Mouse (Mus musculus): Measurements from ENCODE around the gene Gtpbp3.
A peak's percentile ranks its signal among the peaks of the same experiment; 100 is the strongest.

Gene Gtpbp3

DNA sequence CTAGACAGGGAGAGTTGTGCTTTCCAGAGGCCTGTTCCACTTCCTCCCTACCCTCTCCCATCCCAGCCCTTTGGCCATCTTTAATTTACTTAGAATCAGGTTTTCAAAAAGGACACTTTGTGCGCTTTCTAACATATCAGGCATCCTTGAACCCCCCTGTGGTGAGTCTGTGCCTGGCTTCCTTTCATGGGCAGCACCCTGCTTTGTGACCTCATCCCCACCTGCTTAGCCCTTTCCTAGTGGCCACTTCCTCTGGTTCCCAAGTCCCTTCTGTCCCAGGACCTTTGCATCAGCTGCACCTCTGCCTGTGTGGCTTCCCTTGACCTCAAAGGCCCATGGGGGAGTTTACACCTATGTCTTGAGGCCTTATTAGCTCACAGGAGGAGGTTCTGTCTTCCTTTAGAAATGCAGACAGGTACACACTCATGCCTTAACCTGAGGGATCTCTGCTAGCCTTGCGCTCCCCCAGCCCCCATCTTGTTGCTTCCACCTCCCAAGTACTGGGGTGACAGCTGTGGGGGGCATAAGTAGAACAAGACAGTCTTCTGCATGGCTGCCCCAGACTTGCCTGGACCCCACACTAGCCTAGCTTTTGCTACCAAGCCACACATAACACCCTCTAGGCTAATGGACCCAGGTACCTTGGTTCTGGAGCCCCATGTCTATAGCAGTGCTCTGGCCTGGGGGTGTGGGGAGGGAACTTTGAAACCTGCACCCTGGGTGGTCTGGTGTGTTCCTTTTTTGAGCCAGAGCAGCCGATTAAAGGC, 17.6 kb upstream of the Gtpbp3 start:
- no peak for DNase-seq

DNA sequence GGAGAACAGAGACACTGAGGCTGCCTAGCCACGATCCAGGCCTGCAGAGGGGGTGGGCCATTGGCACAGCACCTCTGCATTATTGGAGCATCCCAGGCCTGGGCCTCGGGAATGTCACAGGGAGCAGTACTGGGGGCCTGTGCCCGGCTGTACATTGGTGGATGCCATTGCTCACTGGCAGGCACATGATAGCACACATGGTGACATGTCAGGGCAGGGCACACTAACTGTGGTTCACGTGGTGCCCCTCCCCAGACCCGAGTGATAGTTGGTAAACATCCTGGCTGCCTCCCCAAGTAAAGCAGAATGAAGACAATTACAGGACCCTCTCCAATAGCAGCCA, 17.0 kb upstream of the Gtpbp3 start:
- no peak for DNase-seq

DNA sequence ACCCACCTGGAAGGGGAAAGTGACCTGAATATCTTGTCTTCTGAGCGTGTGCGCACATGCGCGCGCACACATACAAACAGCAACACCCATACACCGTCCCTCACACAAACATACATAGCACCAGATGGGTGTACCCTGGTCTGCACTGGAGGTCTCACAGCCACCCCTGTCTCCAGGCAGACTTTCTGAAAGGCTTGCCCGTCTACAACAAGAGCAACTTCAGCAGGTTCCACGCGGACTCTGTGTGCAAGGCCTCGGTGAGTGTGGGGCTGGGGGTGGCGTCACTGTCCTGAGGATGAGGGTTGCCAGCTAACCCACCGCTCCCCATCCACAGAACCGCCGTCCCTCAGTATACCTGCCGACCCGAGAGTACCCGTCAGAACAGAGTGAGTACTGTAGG, 16.0 kb upstream of the Gtpbp3 start:
- no peak for DNase-seq

DNA sequence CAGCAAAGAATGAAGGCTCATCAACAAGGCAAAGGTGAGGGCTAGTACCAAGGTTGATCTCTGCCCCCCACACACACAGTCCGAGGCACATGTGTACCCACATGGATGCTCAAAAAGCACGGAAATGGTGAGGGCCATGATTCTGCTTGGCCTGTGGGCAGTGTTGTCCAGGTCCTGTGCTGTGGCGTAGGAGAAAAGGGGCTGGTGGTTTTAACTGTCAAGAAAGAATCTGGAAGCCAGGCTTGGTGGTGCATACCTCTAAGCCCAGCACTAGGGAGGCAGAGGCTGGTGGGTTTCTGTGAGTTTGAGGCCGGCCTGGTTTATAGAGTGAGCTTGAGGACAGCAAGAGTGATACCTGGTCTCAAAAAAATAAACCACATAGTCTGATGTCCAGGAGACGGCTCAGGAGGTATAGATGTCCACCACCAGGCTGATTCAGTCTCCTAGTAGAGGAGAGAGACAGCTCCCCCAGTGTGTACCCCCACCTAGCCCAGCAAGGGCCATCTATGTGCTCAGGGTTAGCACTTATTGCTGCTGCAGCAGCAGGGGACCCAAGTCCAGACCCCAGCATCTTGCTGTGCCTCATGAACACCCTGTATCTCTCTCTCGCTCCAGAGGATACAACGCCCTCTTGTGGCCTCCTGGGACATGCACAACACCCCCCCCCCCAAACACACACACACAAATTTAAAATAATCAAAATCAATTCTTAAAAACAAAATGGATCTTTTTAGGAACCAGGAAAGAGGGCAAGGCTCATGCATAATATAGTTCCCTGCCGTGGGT, 15.1 kb upstream of the Gtpbp3 start:
- no peak for DNase-seq

DNA sequence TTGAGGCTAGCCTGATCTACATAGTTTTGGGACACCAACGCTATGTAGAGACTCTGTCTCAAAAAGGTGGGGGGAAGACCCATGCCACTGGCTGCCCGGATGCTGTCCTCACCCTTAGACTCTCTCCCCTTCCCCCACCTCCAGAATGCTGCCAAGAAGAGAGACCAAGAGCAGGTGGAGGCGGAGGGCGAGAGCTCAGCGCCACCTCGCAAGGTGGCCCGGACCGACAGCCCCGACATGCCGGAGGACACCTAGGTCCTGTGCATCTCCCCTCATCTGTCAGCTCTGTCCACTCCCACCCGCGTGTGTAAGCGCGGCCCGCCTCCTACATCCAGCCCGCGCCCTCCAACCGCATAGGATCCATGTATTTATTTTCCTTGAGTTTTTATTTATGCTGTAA, 13.6 kb upstream of the Gtpbp3 start:
- no peak for DNase-seq

DNA sequence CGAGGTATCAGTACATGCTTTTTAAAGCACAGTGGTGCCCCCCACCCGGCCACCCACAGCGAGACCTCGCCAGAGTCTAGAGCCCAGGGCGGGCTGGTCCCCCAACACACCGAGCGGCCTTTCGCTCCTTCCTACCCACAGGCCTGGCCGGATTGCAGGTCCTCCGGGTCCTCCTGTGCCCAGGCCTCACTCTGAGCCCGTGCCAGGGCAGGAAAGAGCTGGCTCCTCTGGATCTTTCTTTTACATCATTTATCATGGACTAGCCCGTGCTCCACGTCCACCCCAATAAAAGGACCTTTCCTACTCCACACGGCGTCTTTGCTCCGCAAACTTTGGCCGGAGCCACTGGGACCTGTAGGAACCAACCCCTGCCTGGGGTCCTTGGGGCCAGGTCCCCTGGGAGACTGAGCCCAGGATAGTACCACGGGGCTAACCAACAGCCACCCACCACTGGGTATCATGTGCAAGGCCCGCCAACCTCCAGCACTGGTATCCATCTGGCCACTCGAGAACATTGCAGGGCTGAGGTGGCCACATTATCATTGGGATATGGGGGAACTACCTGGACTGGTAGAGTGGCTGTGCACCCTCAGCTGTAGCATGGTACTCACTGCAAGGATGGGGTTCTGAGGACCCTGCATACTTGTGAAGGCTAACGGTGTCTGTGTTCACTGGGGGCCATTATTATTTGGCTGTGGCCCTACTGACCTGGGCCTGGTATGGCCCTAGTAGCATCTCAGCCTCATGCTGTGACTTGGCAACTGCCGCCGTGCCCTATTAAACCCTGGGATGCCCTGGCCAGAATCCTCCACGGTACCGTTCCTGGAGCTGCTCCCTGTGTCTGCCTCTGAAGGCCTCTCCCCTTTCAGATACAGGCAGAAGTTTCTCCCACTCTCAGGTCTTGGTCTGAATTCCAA, 12.9 kb upstream of the Gtpbp3 start:
- peak in 1 of 2 experiments; percentile 34 for DNase-seq

DNA sequence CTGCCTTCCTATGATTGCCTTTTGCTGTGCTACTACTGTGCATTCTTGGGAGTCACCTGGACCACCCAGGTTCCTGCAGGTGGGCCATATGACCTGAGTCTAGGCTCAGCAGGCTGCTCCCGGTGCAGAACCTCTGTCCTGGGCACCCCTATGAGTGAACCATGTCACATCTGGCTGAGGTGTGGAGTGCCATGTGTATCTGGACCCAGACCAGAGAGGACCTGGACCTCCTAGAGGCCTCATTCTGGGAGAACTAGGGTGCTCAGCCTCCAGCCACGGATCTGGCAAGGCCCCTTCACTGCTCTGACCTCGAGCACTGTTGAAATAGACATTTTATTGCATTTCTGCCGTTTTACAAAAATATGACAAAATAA, 12.2 kb upstream of the Gtpbp3 start:
- no peak for DNase-seq

DNA sequence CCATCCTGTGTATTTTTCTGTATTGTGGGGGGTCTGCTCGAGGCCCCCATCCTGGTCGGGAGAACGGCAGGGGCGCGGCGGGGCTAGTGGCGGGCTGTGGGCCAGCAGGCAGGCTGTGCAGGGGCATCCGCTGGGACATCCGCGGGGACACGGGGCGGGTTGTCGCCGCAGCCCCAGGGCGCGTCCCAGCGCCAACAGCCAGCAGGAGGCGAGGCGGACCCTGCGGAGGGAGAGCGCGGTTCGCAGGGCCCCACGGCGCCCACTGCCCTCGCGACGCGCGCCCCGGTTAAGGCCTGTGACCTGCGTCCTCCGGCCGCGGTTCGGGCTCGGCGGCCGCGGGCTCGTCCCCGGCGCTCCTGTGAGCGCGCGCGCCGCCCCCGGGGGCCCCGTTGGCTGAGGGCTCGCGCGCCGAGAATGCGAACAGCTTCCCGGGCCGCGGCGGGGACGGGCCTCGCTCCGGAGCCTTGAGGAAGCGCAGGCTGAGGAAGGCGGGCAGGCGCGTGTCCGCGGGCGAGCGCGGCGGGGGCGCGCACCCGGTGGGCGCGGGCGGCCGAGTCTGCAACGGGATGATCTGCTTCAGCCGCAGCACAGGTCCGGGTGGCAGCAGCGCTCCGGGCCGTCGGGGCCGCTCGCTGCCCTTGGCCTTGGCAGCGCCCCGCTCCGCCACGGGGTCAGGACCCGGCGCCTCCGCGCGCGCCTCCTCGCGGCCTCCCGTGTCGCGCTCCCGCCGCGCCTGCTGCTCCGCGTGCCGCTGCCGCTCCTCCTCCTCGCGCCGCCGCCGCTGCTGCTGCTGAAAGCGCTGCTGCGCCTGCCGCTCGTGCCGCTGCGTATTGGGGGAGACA, 11.6 kb upstream of the Gtpbp3 start:
- peak; percentile 74 to 88 for DNase-seq

DNA sequence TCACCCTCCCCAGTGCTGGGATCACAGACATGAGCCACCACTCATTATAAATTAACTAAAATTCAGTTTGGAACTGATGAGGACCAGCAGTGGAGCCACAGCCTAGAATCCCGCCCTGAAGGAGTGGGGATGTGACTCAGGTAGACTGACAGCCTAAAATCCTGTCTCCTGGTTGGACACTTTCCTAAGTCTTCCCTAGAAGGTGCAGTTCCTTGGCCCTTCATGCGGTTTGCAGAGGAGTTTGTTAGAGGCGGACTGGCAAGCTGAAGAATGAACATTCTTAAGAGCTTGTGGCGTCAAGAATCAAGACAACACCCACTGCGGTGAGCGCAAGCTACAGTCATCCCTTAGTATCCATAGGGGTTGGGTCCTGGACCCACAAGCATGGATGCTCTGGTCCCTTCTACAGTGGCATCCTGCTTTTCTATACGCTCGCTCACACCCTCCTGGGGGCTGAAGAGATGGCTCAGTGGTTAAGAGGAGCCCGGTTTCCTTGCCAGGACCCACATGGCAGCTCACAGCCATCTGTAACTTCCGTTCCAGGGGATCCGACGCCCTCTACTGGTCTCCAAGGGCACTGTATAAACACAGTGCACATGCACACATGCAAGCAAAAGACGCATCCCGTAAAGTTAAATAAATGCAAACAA, 10.6 kb upstream of the Gtpbp3 start:
- peak in 1 of 2 experiments; percentile 47 for DNase-seq

DNA sequence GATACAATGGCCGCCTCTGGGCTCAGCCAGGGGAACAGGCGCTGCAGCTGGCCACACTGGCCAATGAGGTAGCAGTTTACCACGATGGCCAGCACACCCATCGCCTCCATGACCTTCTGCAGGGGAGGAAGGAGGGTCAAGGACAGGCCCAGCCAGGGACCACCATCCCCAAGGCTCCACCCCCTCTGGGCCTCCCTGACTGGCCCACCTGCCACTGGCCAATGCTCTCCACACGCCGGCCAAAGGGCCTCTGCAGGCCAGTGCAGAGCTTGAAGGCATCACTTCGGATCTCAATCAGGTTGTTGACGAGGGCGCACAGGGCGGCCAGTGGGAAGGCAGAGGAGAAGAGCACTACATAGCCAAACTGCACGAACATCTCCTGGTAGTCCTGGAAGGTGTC, 9.0 kb upstream of the Gtpbp3 start:
- no peak for DNase-seq

DNA sequence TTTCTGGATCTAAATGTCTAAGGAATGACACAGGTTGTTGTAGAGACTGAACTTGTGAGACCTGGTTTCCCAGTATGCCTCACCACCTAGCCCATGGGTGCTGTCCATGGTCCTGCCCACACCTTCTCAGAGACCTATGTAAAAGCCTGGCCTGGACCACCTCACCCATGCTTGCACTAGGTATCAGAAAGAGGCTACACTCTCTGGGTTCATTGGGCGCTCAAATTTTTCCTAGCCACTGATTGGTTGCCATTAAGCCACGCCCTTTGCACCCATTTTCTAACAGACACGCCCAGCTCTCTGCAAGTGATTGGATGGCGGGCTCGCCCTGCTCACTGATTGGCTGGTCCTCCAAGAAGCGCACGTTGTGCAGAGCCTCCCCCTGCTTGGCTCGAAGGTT, 4.0 kb upstream of the Gtpbp3 start:
- DNase-seq = peak; percentile 59 to 86

DNA sequence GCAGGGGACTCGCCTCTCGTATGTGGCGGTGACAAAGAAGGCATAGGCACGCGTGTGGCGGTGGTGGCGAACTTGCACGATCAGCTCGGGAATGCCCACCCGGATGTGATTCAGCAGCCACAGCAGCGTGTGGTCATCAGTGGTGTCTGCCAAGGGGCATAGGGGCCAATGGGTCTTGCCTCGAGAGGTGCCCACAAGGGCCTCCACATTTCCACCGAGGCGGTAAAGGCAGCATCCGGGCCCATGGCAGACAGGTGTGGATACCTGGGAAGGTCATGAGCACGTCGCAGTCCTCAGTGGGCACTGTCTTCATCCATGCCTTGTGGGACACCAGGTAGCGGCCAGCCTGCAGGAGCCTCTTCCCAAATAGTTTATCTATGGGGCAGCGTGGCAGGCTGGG, 3.2 kb upstream of the Gtpbp3 start:
- DNase-seq = no peak

DNA sequence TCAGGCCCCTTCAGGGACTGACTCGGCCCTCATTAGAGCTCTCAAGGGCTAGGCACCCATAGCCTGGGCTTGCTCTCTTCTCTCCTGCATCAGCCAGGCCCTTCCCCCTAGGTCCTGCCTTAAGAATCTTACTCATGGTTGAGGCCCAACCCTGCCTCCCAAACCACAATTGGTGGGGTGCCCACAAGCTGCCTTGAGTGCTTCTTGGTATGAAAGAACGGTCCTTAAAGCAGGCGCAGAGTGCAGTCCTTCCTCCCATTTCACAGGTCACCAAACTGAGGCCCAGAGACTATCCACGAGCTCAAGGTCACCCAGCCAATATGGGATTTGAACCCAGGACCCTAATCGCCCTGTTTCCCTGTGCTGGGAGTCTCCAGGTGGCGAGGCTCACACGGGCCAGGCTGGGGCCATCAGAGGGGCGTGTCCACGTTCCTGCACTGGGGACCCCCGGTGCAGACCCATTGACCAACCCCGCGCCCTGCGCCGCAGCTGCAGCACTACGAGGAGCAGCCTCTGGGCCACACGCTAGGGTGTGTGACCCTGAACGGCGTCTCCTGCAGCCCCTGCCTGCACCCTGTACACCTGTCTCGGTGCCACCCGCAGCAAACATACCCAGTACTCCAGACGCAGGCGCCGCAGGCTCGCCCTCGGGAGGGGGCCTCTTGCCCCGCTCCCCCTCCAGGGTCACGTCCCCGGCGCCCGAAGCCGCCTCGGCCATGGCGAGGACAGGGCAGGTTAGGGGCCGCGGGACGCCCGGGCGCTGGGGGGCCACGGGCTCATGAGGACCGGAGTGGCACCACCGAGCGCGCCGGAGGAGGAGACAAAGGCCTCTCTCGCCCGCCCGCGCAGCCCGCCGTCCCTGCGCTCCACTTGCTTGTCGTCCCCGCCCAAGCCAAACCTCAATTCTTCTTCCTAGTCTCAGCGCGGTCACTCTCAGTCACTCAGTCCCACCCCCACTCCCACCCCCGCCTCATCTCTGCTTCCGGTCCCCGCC, 2.5 kb upstream of the Gtpbp3 start, which contains the start of gene Ano8:
Gene Ano8 (minus strand): TSS at position 822 of the 994 bp plus-strand sequence.
- peak; percentile 91 to 93 for DNase-seq

DNA sequence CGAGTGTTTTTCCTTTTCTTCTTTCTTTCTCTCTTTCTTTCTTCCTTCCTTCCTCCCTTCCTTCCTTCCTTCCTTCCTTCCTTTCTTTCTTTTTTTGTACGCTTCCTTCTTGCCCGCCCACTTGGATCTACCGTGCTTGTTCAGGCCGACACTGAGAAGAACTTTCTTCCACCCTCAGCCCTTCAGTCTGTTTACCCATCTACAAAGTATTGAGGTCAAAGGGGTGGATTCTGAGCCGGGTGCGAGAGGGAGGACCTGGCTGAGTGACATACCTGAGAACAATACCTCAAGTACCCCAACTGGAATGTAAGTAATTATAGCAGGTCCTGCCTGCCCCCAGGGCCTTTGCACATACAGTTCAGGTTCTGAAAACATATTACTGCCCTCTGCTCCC, 1.8 kb upstream of the Gtpbp3 start:
- no peak for DNase-seq

DNA sequence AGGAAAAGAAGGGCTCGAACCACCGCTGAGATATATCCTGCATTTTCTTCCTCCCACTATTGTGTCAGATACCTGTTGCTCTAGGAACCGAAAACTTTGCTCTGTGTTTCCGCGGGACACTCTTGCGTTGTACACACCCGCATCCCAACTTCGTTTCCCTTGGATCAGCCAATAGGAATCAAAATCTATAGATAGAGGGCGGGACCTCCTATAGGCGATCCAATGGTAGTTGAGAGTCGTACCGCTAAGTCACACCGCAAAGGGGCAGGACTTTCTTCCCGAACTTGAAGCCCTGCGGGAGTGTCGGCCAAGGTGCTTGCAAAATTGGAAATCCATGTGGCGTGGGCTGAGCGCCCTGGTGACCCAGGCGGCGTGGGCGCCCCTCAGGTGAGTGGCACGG, 551 bp downstream of the Gtpbp3 start:
- DNase-seq = peak; percentile 88 to 94

DNA sequence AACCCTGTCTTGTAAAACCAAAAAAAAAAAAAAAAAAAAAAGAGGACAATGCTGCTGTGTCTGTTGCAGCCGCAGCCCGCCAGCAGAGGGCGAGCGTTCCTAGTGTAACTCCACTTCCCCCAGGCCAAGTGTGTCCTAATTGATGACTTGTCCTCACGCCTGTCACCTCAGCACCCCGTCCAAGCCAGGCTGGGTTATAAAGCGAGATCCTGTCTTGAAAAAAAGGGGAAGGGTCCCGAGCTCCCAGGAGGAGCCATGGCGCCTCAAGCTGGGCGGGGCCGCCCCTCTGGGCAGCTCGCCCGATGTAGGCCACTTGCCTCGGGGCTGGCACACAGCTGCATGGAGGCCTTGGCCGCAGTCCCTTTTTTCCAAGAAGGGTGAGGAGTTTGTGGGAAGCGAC, 7.1 kb downstream of the Gtpbp3 start:
- DNase-seq = peak; percentile 90 to 94

DNA sequence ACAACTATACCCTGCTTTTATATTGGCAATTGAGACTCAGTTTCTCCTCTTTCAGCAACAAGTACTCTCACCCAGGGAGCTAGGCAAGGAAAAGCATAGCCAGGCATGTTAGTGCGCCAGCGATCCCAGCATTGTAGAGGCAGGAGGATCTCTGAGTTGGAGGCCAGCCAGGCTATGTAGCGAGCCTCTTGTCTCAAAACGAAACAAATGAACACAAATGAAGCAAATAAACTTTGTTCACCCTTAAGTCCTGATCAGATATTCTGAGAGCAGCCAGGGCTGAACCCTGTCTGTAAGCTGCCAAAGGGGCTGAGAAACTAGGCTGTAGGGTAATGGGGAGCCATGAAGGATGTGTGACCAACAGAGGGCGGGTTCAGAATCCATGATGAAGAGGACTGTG, 7.9 kb downstream of the Gtpbp3 start:
- DNase-seq = peak in 1 of 2 experiments; percentile 54

DNA sequence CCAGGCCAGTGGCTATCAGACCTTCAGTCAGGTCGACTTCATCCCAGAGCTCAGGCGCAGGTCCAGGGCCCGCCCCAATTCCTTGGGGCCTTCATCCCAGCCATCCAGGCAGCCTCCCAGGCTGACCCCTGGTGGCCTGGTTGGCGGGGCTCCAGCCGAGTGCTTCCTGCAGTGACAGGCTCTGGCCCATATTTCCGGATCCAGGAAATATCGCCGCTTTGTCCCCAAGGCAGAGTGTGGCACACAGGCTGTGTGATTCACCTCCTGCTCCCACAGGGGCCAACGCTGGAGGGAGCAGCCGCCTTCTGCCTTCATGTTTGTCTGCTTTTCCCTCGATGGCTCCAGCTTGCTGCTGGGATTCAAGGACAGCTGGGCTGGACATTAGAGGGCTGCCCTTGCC, 8.6 kb downstream of the Gtpbp3 start:
- peak; percentile 95 to 97 for DNase-seq

DNA sequence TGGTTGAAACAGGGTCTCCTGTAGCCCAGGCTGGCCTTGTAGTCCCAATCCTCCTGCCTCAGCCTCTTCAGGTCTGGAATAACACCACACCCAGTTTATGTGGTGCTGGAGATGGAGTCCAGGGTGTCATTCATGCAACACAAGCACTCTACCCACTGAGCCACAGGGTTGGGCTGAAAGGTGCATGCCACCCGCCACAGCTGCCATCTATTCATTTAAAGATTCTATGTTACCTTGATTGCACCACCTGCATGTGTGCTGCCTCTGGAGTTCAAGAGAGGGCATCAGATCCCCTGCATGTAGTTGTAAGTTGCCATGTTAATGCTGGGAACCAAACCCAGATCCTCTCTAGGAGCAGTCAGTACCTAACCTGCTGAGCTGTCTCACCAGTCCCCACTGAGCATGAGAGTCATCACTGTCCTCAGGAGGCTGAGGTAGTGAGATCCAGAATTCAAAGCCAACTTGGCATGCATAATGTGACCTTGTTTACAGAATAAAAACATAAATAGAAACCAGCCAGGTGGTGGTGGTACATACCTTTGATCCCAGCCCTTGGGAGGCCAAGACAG, 9.3 kb downstream of the Gtpbp3 start:
- DNase-seq = no peak

DNA sequence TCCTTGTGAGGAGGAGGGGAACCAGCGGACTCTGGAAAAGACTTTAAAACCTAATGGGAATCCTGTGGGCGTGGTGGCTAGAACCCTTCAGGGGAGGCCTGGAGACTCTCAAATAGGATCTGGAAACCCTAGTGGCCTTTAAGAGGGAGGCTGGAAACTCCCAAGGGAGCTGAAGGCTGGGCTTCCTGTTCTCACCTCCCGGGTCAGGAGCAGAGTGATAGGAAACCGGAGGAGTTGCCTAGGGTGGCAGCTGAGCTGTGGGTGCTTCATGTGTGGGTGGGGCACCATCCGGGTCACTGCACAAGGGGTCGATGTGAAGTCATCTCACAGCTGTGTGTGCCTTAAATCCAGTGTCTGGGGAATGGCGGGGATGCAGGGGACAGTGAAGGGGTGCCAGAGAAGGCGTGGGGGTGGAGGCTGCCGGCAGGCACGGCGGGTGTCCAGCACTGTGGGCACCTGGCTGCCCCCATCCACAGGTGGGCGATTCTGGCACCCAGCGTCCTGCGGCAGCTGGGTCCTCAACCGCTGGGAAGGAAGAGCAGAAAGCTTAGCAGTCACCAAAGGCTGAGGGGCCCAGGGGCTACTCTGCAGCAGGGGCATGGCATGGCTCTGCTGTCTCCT, 10.1 kb downstream of the Gtpbp3 start:
- peak; percentile 73 to 85 for DNase-seq
